Mouse (Mus musculus) cerebellum, adult (tissue): Measurements from ENCODE around the gene Gpx2.
A peak's percentile ranks its signal among the peaks of the same experiment; 100 is the strongest.

Experiments used
- ATAC-seq: cut with Nextera tagmentation; 2 replicates; pipeline ENCODE4 v1.9.2; 2017; ENCODE audit warnings: mild to moderate bottlenecking, moderate library complexity, mixed read lengths; ENCODE audit not compliant: insufficient number of reproducible peaks, low FRiP score, low TSS enrichment

Gpx2 gene

DNA sequence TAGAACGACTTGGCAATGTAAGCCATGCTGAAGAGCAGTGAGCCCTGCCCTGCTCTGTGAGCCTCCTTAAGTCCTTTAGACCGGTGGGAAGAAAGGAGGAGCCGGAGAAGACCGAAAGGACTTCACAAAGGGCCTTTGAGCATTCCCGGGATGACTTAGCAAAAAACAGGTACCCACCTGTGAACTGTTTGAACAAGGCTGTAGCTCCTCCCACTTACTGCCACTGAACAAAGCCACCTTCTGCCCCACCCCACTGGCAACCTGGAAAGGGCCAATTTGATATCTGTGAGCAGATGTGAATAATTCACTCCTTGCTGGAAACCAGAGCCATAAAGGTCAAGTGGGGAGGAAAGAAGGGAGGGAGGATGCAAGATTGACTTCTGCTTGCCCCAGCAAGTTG lies at the start of gene Gpx2:
Gpx2 (minus strand) TSS at position 205 of the 400 bp plus-strand sequence.
- no peak for ATAC-seq

- no peak for ATAC-seq
Measured at GRCm38 (mm10) chr12:76844346-76845061, 49.1 kb upstream of the Gpx2 start.

DNA sequence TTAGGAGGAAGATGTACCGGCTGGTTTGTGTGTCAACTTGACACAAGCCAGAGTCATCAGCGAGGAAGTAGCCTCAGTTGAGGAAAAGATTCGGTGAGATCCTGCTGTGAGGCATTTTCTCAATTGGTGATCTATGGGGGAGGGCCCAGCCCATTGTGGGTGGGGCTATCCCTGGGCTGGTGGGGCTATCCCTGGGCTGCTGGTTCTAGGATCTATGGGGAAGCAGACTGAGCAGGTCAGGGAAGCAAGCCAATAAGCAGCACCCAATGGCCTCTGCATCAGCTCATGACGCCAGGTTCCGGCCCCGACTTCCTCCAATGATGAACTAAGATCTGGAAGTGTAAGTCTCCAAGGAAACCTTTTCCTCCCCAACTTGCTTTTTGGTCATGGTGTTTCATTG lies 44.7 kb upstream of the Gpx2 start:
- no peak for ATAC-seq

- ATAC-seq = no peak
Measured at GRCm38 (mm10) chr12:76839298-76839697, 43.9 kb upstream of the Gpx2 start.

DNA sequence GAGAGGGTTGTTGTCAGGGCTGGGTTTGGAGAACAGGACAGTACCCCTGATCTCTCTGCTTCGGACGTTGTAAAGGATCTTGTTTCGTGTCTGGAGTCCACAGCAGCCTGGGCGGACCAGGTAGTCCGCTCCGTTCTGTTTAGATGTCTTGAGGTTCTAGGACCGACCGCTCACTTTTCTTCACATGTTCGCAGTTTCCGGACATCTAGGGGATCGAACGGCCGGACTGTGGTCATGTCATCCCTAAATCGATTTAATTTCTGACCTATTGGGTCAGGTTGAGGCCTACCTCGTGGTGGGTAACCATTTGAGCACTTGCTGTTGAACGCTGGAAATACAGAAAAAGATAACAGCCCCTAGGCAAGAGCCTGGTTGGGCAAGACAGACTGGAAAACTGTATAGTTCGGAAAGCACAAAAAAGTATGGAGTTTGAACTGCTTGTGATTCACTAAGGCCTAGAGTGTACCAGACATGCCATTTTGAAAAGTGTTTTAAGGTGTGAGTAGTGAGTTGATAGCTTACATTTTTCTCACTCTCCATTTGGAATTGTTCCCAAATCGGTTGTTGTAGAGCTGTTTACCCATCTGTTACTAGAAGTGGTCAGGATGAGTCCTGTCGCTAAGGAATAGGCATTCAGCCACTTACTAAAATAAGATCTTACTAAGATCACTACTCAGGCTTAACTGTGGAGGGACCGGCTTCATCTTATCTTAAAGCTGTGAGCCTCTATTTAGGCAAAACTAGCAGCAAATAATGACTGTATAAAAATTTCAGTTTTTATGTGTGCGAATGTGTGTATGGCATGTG lies 42.7 kb upstream of the Gpx2 start:
- no peak for ATAC-seq

- peak; percentile 93 for ATAC-seq
Measured at GRCm38 (mm10) chr12:76837101-76837843, 41.9 kb upstream of the Gpx2 start.

DNA sequence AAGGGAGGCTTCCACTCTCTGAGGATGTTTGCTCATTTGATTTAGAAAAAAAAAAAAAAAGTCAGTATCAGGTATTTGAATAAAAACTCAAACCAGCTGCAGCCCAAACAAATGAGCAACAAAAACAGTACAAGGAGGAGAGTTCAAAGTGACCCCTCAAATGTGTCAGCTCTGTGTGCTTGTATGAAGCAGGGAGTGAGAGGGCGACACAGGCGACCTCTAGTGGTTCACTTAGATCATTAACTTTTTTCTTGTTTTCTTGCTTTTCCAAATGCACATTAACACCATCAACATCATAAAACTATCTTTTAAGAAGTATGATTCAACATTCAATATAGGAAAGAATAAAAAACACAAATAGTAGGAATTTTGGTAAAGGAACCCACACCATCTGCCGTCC lies 37.4 kb upstream of the Gpx2 start:
- no peak for ATAC-seq

DNA sequence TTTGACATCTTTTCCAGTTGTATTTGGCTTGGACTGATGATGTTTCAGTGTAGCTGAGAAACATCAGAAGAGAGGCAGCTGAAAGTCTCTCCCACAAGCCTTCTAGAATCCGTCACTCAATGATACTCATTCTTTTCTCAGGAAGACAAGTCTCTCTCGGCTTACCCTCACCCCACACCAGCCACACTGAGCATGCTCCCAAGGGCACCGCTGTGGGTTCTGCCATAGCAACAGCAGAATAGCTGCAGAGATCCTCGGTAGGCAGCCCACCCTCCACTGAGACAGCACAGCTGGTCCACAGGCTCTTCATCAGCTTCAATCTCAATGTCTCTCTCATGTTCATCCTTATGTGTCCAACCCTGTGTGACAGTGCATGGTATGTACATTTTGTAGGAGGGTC lies 29.9 kb upstream of the Gpx2 start:
- no peak for ATAC-seq

- peak; percentile 17; the same call in 1 of the 2 replicates for ATAC-seq
Measured at GRCm38 (mm10) chr12:76822651-76823041, 27.3 kb upstream of the Gpx2 start, which contains the start of gene Rab15. Gene Rab15 (minus strand): TSS chr12:76822908.

- peak; percentile 42; the same call in 1 of the 2 replicates for ATAC-seq
Measured at GRCm38 (mm10) chr12:76822002-76822650, 26.8 kb upstream of the Gpx2 start.

DNA sequence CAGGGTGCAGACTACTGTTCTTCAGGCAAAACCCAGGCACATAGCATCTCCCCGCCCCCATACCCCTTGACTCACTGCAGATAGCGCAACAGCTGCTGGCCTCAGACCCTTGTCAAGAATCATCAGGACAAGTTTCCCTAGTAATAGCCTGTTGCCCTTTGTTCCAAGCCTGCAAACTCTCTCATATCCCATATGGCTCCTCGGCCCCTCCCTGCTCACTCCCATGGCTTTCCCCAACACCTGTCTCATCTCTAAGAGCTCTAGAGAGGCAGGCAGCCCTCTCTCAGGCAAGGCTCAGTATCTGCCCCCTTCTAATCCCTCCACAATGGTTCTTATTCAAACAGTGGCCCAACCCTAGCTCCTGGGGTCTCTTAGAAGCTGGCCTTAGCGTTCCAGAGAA lies 25.3 kb upstream of the Gpx2 start:
- ATAC-seq = no peak

- no peak for ATAC-seq
Measured at GRCm38 (mm10) chr12:76819816-76820215, 24.5 kb upstream of the Gpx2 start.

GRCm38 (mm10) chr12:76818908-76819307 lies 23.6 kb upstream of the Gpx2 start:
- ATAC-seq = no peak

DNA sequence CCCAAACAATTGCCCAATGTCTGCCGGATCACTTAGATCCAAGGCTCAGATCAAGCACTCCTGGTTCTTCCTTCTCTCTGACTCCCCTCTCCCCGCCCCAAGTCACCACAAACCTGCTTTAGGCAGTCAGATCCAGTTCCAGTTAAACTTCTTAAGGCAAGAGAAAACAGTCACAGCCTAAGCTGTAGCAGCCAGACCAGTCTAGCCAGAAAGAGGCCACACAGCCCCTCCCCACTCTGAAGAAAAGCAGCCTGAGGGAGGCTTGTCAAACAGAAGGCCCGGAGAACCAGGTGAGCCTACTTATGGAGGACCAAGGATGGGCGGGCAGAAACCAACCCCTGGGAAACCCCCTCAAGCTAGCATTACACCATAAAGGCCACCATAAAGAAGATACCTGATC lies 22.8 kb upstream of the Gpx2 start:
- no peak for ATAC-seq

DNA sequence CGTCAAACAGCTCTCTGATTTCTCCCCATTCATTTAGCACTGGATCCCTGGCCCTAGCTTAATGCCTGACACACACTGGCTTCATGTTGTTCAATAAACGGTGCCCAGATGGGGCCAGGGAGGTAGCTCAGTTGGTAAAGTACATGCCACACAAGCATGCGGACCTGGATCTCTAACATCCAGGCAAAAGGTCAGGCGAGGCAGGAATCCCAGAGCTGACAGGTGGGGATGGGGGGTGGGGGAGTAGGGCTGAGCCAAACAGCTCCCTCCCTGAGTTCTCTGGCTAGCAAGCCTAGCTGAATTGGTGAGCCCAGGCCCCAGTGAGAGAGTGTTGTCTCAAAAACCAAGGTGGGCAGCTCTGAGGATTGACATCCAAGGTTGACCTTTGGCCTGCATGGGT lies 21.8 kb upstream of the Gpx2 start:
- ATAC-seq = peak; percentile 15; the same call in 1 of the 2 replicates

DNA sequence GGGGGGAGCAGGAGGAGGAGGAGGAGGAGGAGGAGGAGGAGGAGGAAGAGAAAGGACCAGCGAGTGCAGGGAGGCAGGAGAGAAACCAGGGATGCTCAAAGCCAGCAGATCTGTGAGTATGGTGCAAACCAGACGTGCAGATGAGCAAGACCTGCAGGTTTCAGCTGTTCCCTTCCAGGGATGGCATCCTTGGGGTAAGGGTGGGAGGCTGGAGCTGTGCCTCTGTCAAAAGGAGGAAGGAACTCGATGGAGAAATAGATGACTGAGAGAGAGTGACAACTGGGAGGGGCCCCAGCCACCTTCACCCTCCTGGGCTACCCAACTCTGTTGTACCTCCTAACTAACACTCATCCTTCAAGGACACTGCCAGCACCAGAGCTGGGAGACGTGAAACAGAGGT lies 21.4 kb upstream of the Gpx2 start:
- no peak for ATAC-seq

DNA sequence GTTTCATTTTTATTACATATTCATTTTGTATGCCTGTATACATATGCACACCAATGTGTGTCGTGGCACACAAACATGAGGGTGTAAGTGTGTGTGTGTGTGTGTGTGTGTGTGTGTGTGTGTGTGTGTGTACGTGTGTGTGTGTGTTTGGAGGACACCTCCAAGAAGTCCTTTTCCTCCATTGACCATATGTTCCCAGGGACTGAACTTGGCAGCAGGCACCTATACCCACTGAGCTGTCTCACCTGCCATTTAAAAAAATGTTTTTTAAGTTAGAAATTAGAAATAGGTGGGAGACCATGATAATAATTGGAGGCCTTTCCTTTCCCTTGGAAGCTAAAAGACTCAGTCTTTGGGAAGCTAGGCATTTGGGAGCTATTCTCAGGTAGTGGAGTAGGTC lies 18.8 kb upstream of the Gpx2 start:
- ATAC-seq = no peak

GRCm38 (mm10) chr12:76813543-76813942 lies 18.2 kb upstream of the Gpx2 start:
- no peak for ATAC-seq

DNA sequence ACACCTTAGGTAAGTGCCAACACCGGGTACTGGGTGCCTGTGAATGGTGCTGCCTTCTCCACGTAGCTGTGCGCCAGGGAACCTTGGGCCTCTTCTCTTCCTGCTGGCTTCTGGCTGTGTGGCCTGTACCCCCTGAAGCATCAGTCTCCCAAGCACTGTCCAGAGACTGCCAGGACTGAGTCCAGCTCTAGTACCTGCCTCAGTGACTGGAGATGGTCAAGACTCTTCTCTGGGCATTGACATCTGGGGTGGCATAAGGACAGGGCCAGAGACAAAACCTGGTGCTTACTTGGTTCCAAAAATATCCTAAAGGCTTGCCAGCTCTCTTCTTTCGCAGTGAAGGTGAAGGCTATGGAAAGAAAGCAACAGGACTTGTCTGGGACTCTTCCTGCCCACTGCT lies 15.7 kb upstream of the Gpx2 start:
- peak; percentile 37; the same call in 1 of the 2 replicates for ATAC-seq

DNA sequence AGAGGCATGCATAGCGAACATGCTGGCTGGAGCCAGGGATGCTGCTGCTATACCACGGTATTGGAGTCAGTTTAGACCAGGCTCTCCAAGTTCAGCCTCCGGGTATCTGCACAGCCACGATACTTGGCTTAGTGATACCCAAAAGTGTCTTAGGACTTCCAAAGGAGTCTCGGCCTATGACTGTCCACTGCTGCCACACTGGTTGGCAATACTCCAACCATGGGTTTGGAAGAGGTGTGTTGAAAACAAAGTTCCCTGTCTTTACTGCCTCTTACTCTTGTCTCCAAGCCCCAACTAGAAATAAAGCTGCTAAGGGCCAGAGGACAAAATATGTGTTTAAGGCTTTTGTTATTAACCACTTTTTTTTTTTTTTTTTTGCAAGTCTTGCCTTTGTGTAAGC lies 15.1 kb upstream of the Gpx2 start:
- ATAC-seq = no peak
